Mouse (Mus musculus): ENCODE results near the gene Cfap58. TPM values are rescaled to one million over a fixed set of nuclear protein-coding genes. Genes with fewer than 3 reads are reported as not detected.

Cfap58 gene
- polyA plus RNA-seq, 1 experiment from 2014 or later, result not detected

GRCm38 (mm10) chr19:47902316-47903201 lies 34.9 kb upstream of the Cfap58 start:
- 66% methylated on average over 13 of the region's 13 CpGs for WGBS
- 0 out of 2 replicates have a peak, but pooled peaks have one; percentile 7 for ATAC-seq
- Histone ChIP-seq H3K4me1 (ENCODE audit: control insufficient read depth, insufficient read depth, low read length) (peaks cover 21% of the 10 kb centered on the region), H3K36me3 (ENCODE audit: control insufficient read depth, insufficient read depth, low read length) (0 out of 2 replicates have a peak, but pooled peaks cover under 1% of the 10 kb centered on the region), H3K9ac (ENCODE audit: low read depth, low read length) (no peak overlapping the region), H3K27me3 (replicated peaks; ENCODE audit: control insufficient read depth, insufficient read depth, low read length) (no peaks in the 10 kb centered on the region), H3K9me3 (ENCODE audit: control insufficient read depth, low read length) (no peaks in the 10 kb centered on the region), H3K4me2 (ENCODE audit: low read depth, low read length) (no peak overlapping the region), H3K27ac (ENCODE audit: low read length) (no peak overlapping the region), H3K4me3 (ENCODE audit: low read length) (no peak overlapping the region)

GRCm38 (mm10) chr19:47903679-47904078 lies 33.8 kb upstream of the Cfap58 start:
- ATAC-seq, result no peak
- H3K4me1 ChIP-seq (ENCODE audit: control insufficient read depth, insufficient read depth, low read length), result peaks cover 21% of the 10 kb centered on the region

GRCm38 (mm10) chr19:47905081-47905480 lies 32.4 kb upstream of the Cfap58 start:
- Histone ChIP-seq H3K4me1 (ENCODE audit: control insufficient read depth, insufficient read depth, low read length) (peaks cover 32% of the 10 kb centered on the region), H3K27ac (ENCODE audit: low read length) (no peak overlapping the region), H3K27me3 (replicated peaks; ENCODE audit: control insufficient read depth, insufficient read depth, low read length) (no peaks in the 10 kb centered on the region), H3K9ac (ENCODE audit: low read depth, low read length) (no peak overlapping the region), H3K9me3 (ENCODE audit: control insufficient read depth, low read length) (no peaks in the 10 kb centered on the region), H3K36me3 (ENCODE audit: control insufficient read depth, insufficient read depth, low read length) (no peaks in the 10 kb centered on the region), H3K4me2 (ENCODE audit: low read depth, low read length) (no peak overlapping the region), H3K4me3 (ENCODE audit: low read length) (no peak overlapping the region)
- no peak for ATAC-seq
- 73% methylated on average over 4 of the region's 4 CpGs for WGBS

More at GRCm38 (mm10) chr19:47903679-47904078, 33.8 kb upstream of the Cfap58 start:
- H3K9ac ChIP-seq (ENCODE audit: low read depth, low read length), result no peak overlapping the region
- no peaks in the 10 kb centered on the region for H3K9me3 ChIP-seq (ENCODE audit: control insufficient read depth, low read length)
- H3K4me3 ChIP-seq (ENCODE audit: low read length), result no peak overlapping the region
- no peak overlapping the region for H3K4me2 ChIP-seq (ENCODE audit: low read depth, low read length)
- 71% methylated on average over 4 of the region's 4 CpGs for WGBS
- H3K27ac ChIP-seq (ENCODE audit: low read length), result no peak overlapping the region
- no peaks in the 10 kb centered on the region for H3K27me3 ChIP-seq (replicated peaks; ENCODE audit: control insufficient read depth, insufficient read depth, low read length)
- no peaks in the 10 kb centered on the region for H3K36me3 ChIP-seq (ENCODE audit: control insufficient read depth, insufficient read depth, low read length)

- Histone ChIP-seq H3K27ac (ENCODE audit: low read length) (no peak overlapping the region), H3K4me2 (ENCODE audit: low read depth, low read length) (no peak overlapping the region), H3K9me3 (ENCODE audit: control insufficient read depth, low read length) (no peaks in the 10 kb centered on the region), H3K9ac (ENCODE audit: low read depth, low read length) (no peak overlapping the region), H3K4me1 (ENCODE audit: control insufficient read depth, insufficient read depth, low read length) (peaks cover 32% of the 10 kb centered on the region), H3K4me3 (ENCODE audit: low read length) (no peak overlapping the region), H3K36me3 (ENCODE audit: control insufficient read depth, insufficient read depth, low read length) (no peaks in the 10 kb centered on the region), H3K27me3 (replicated peaks; ENCODE audit: control insufficient read depth, insufficient read depth, low read length) (no peaks in the 10 kb centered on the region)
- 82% methylated on average over 5 of the region's 5 CpGs for WGBS
- ATAC-seq, result no peak
Measured at GRCm38 (mm10) chr19:47905603-47906002, 31.9 kb upstream of the Cfap58 start.

- Histone ChIP-seq H3K9ac (ENCODE audit: low read depth, low read length) (no peak overlapping the region), H3K9me3 (ENCODE audit: control insufficient read depth, low read length) (no peaks in the 10 kb centered on the region), H3K36me3 (ENCODE audit: control insufficient read depth, insufficient read depth, low read length) (no peaks in the 10 kb centered on the region), H3K27me3 (replicated peaks; ENCODE audit: control insufficient read depth, insufficient read depth, low read length) (no peaks in the 10 kb centered on the region), H3K27ac (ENCODE audit: low read length) (no peak overlapping the region), H3K4me3 (ENCODE audit: low read length) (no peak overlapping the region), H3K4me2 (ENCODE audit: low read depth, low read length) (no peak overlapping the region), H3K4me1 (ENCODE audit: control insufficient read depth, insufficient read depth, low read length) (peaks cover 25% of the 10 kb centered on the region)
- no peak for ATAC-seq
- WGBS, result 87% methylated on average over 9 of the region's 9 CpGs
Measured at GRCm38 (mm10) chr19:47907596-47907995, 29.9 kb upstream of the Cfap58 start.

GRCm38 (mm10) chr19:47908961-47909371 lies 28.5 kb upstream of the Cfap58 start:
- Histone ChIP-seq H3K4me3 (ENCODE audit: low read length) (no peak overlapping the region), H3K4me2 (ENCODE audit: low read depth, low read length) (peak overlapping the region; percentile 30; the same call in 1 of the 2 replicates), H3K36me3 (ENCODE audit: control insufficient read depth, insufficient read depth, low read length) (no peaks in the 10 kb centered on the region), H3K4me1 (ENCODE audit: control insufficient read depth, insufficient read depth, low read length) (peaks cover 14% of the 10 kb centered on the region), H3K27ac (ENCODE audit: low read length) (no peak overlapping the region), H3K27me3 (replicated peaks; ENCODE audit: control insufficient read depth, insufficient read depth, low read length) (no peaks in the 10 kb centered on the region), H3K9ac (ENCODE audit: low read depth, low read length) (no peak overlapping the region), H3K9me3 (ENCODE audit: control insufficient read depth, low read length) (no peaks in the 10 kb centered on the region)
- ATAC-seq, result no peak
- 24% methylated on average over 6 of the region's 6 CpGs for WGBS

- Histone ChIP-seq H3K9me3 (ENCODE audit: control insufficient read depth, low read length) (no peaks in the 10 kb centered on the region), H3K4me1 (ENCODE audit: control insufficient read depth, insufficient read depth, low read length) (peaks cover 14% of the 10 kb centered on the region), H3K27me3 (replicated peaks; ENCODE audit: control insufficient read depth, insufficient read depth, low read length) (no peaks in the 10 kb centered on the region), H3K9ac (ENCODE audit: low read depth, low read length) (peak overlapping the region; percentile 48), H3K4me2 (ENCODE audit: low read depth, low read length) (peak overlapping the region; percentile 30), H3K27ac (ENCODE audit: low read length) (peak overlapping the region; percentile 40), H3K4me3 (ENCODE audit: low read length) (peak overlapping the region; percentile 3; the same call in 1 of the 2 replicates), H3K36me3 (ENCODE audit: control insufficient read depth, insufficient read depth, low read length) (no peaks in the 10 kb centered on the region)
- peak; percentile 54 for ATAC-seq
- WGBS, result 11% methylated on average over 9 of the region's 10 CpGs
Measured at GRCm38 (mm10) chr19:47909387-47910116, 27.9 kb upstream of the Cfap58 start.

- peak overlapping the region; percentile 48; the same call in 1 of the 2 replicates for H3K9ac ChIP-seq (ENCODE audit: low read depth, low read length)
- H3K27me3 ChIP-seq (replicated peaks; ENCODE audit: control insufficient read depth, insufficient read depth, low read length), result no peaks in the 10 kb centered on the region
- peaks cover 13% of the 10 kb centered on the region for H3K4me1 ChIP-seq (ENCODE audit: control insufficient read depth, insufficient read depth, low read length)
- 42% methylated on average over 4 of the region's 4 CpGs for WGBS
- ATAC-seq, result no peak
- H3K4me3 ChIP-seq (ENCODE audit: low read length), result no peak overlapping the region
- no peaks in the 10 kb centered on the region for H3K36me3 ChIP-seq (ENCODE audit: control insufficient read depth, insufficient read depth, low read length)
- H3K9me3 ChIP-seq (ENCODE audit: control insufficient read depth, low read length), result no peaks in the 10 kb centered on the region
- H3K4me2 ChIP-seq (ENCODE audit: low read depth, low read length), result no peak overlapping the region; the same call in 1 of the 2 replicates
- H3K27ac ChIP-seq (ENCODE audit: low read length), result no peak overlapping the region; the same call in 1 of the 2 replicates
Measured at GRCm38 (mm10) chr19:47910117-47910618, 27.3 kb upstream of the Cfap58 start.

GRCm38 (mm10) chr19:47910751-47911150 lies 26.7 kb upstream of the Cfap58 start:
- H3K4me1 ChIP-seq (ENCODE audit: control insufficient read depth, insufficient read depth, low read length), result peaks cover 11% of the 10 kb centered on the region
- WGBS, result 88% methylated on average over 4 of the region's 4 CpGs
- no peak for ATAC-seq

More at GRCm38 (mm10) chr19:47910751-47911150, 26.7 kb upstream of the Cfap58 start:
- Histone ChIP-seq H3K9me3 (ENCODE audit: control insufficient read depth, low read length) (no peaks in the 10 kb centered on the region), H3K9ac (ENCODE audit: low read depth, low read length) (no peak overlapping the region), H3K4me3 (ENCODE audit: low read length) (no peak overlapping the region), H3K27ac (ENCODE audit: low read length) (no peak overlapping the region), H3K36me3 (ENCODE audit: control insufficient read depth, insufficient read depth, low read length) (no peaks in the 10 kb centered on the region), H3K4me2 (ENCODE audit: low read depth, low read length) (no peak overlapping the region), H3K27me3 (replicated peaks; ENCODE audit: control insufficient read depth, insufficient read depth, low read length) (no peaks in the 10 kb centered on the region)

Measured in intestine, embryonic 16.5 days (tissue).